Mouse (Mus musculus): ENCODE measurements around the gene Gtf3c5. TPM values are rescaled to one million over a fixed set of nuclear protein-coding genes. Genes with fewer than 3 reads are reported as not detected.

Gtf3c5 gene
- total and polyA plus RNA-seq, 2 experiments from 2014 or later = 12.7 to 14.0 TPM

DNA sequence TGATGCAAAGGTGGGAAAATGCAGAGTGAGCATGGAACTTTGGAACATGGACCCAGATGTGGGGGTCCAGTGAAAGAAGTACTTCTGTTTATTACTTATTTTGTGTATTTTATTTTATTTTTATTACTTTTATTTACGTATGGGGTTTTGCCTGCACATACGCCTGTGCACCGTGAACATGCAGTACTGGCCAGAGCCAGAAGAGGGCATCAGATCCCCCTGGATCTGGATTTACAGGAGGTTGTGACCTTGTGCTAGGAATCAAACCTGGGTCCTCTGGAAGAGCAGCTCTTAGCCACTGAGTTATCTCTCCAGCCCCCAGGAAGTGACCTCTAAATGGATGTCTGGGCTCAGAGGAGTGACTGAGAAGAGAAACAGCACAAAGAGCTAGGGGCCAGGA, 41.3 kb upstream of the Gtf3c5 start:
- 90% methylated on average over 3 of the region's 3 CpGs for WGBS
- no peak for ATAC-seq (ENCODE audit: insufficient read depth, low read depth)

DNA sequence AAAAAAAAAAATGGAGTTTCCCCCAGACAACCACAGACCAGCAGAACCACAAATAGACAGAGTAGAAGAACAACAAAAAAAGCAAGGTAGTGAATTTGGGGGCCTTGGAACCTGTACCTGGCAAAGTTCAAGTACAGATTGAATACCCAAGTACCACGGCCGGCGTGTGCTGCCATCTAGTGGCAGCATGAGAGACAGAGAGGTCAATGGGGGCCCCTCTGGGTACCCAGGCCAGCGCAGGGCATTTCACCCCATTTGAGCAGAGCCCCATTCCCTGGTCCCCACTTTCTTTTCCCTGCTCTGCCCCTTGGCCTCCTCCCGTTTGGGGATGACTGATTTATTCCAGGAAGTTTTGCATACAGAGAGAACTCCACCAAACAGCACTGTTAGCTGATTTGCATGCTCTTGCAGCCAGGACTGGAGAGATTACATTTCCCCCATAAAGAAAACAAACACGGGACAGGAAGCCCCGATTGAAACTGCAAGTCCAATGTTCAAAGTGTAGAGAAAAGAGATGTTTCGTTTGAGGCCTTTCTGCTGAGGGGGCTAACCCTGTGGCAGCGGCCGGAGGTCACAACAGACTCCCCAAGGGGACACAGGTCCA, 39.1 kb upstream of the Gtf3c5 start:
- no peaks in the 10 kb centered on the region for H3K9me3 ChIP-seq (replicated peaks; ENCODE audit: control insufficient read depth, low read length)
- no peak overlapping the region for H3K27ac ChIP-seq (ENCODE audit: low read depth)
- DNase-seq (ENCODE audit: low spot score) = no peak
- no peak for ATAC-seq (ENCODE audit: insufficient read depth, low read depth)
- H3K36me3 ChIP-seq (replicated peaks; ENCODE audit: control insufficient read depth, insufficient read depth, low read length) = no peaks in the 10 kb centered on the region
- peaks cover 32% of the 10 kb centered on the region for H3K27me3 ChIP-seq (ENCODE audit: control insufficient read depth, insufficient read depth, low read length)
- H3K9ac ChIP-seq (replicated peaks; ENCODE audit: low read depth, low read length) = no peak overlapping the region
- TF ChIP-seq EP300 (IDR thresholded peaks at IDR 0.05; ENCODE audit: low read depth) = no peak
- peak; percentile 70 for TF ChIP-seq CTCF (IDR thresholded peaks at IDR 0.05; ENCODE audit: low read depth)
- no peak overlapping the region for H3K4me3 ChIP-seq (ENCODE audit: low read depth, low read length)
- no peak overlapping the region for H3K4me2 ChIP-seq (ENCODE audit: low read depth, low read length)
- H3K4me1 ChIP-seq (ENCODE audit: control insufficient read depth, insufficient read depth) = no peaks in the 10 kb centered on the region
- 15% methylated on average over 10 of the region's 10 CpGs for whole genome bisulfite sequencing

More for the DNA sequence above, 41.3 kb upstream of the Gtf3c5 start:
- no peak overlapping the region for H3K27ac ChIP-seq (ENCODE audit: low read depth)
- H3K4me3 ChIP-seq (ENCODE audit: low read depth, low read length) = no peak overlapping the region
- DNase-seq (ENCODE audit: low spot score) = no peak
- peaks cover 25% of the 10 kb centered on the region for H3K27me3 ChIP-seq (ENCODE audit: control insufficient read depth, insufficient read depth, low read length)
- H3K9me3 ChIP-seq (replicated peaks; ENCODE audit: control insufficient read depth, low read length) = no peaks in the 10 kb centered on the region
- no peaks in the 10 kb centered on the region for H3K4me1 ChIP-seq (ENCODE audit: control insufficient read depth, insufficient read depth)
- H3K36me3 ChIP-seq (replicated peaks; ENCODE audit: control insufficient read depth, insufficient read depth, low read length) = no peaks in the 10 kb centered on the region
- no peak overlapping the region for H3K4me2 ChIP-seq (ENCODE audit: low read depth, low read length)
- H3K9ac ChIP-seq (replicated peaks; ENCODE audit: low read depth, low read length) = no peak overlapping the region
- TF ChIP-seq CTCF (IDR thresholded peaks at IDR 0.05; ENCODE audit: low read depth) (0 out of 2 replicates have a peak, but pooled peaks have one; percentile 7), EP300 (IDR thresholded peaks at IDR 0.05; ENCODE audit: low read depth) (no peak)

DNA sequence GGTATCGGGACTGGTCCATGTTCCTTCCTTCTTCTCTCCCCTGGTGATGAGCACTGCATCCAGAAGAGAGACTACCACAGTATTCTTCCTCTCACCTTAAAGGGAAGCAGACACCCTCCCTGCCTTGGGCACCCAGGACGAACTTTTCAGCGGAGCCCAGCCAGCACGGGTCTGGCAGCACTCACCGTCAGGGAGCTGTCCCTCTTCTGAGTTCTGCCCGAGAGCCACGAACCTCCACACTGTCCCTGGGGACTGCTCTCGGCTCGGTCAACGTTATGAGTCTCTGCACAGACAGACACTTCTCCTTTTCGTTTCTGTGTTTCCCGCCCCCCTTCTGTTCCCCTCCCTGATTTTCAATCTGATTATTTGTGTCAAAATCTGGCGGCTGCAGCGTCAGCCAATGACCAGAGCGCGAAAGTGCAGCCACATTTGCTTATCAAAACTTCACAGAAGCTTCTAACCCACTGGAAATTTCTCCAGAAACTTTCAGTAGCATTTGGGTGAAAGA, 38.2 kb upstream of the Gtf3c5 start, which contains the start of gene Gfi1b:
TSS of gene Gfi1b (minus strand) at position 319 of the 508 bp plus-strand sequence.
- H3K9me3 ChIP-seq (replicated peaks; ENCODE audit: control insufficient read depth, low read length) = no peaks in the 10 kb centered on the region
- H3K27me3 ChIP-seq (ENCODE audit: control insufficient read depth, insufficient read depth, low read length) = peaks cover 32% of the 10 kb centered on the region
- ATAC-seq (ENCODE audit: insufficient read depth, low read depth) (peak; percentile 33; the same call in 1 of the 2 replicates), DNase-seq (ENCODE audit: low spot score) (no peak)
- H3K4me2 ChIP-seq (ENCODE audit: low read depth, low read length) = no peak within 1 kb of the TSS
- H3K4me1 ChIP-seq (ENCODE audit: control insufficient read depth, insufficient read depth) = no peaks in the 10 kb centered on the region
- H3K4me3 ChIP-seq (ENCODE audit: low read depth, low read length) = no peak within 1 kb of the TSS
- TF ChIP-seq CTCF (IDR thresholded peaks at IDR 0.05; ENCODE audit: low read depth) (no peak), EP300 (IDR thresholded peaks at IDR 0.05; ENCODE audit: low read depth) (no peak)
- no peak within 1 kb of the TSS for H3K9ac ChIP-seq (replicated peaks; ENCODE audit: low read depth, low read length)
- WGBS = 5% methylated on average over 16 of the region's 16 CpGs
- H3K27ac ChIP-seq (ENCODE audit: low read depth) = no peak within 1 kb of the TSS
- no peaks in the 10 kb centered on the region for H3K36me3 ChIP-seq (replicated peaks; ENCODE audit: control insufficient read depth, insufficient read depth, low read length)

DNA sequence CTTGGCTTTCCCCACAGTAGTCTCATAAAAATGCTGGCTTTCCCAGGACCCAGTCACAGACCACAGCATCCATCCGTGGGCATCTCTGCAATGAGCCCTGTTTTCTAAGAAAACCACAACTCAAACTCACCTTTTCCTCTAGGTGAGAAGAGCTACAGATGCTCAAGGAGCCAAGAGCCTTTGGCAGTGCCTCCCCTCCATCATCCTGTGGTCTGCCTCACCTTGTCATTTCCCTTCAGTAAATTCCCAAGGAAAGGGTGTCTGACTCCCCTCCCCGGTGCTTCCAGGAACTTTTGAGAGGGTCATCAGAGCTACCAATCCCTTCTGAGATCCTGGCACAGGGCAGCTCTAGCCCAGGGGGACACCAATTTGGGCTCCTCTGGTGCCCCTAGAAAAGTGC, 37.6 kb upstream of the Gtf3c5 start:
- Histone ChIP-seq H3K9ac (replicated peaks; ENCODE audit: low read depth, low read length) (no peak overlapping the region), H3K4me1 (ENCODE audit: control insufficient read depth, insufficient read depth) (no peaks in the 10 kb centered on the region), H3K4me2 (ENCODE audit: low read depth, low read length) (no peak overlapping the region), H3K27ac (ENCODE audit: low read depth) (no peak overlapping the region), H3K27me3 (ENCODE audit: control insufficient read depth, insufficient read depth, low read length) (peaks cover 32% of the 10 kb centered on the region), H3K9me3 (replicated peaks; ENCODE audit: control insufficient read depth, low read length) (no peaks in the 10 kb centered on the region), H3K36me3 (replicated peaks; ENCODE audit: control insufficient read depth, insufficient read depth, low read length) (no peaks in the 10 kb centered on the region), H3K4me3 (ENCODE audit: low read depth, low read length) (no peak overlapping the region)
- 18% methylated on average over 2 of the region's 2 CpGs for WGBS
- no peak for DNase-seq (ENCODE audit: low spot score)
- no peak for TF ChIP-seq EP300 (IDR thresholded peaks at IDR 0.05; ENCODE audit: low read depth)
- no peak for TF ChIP-seq CTCF (IDR thresholded peaks at IDR 0.05; ENCODE audit: low read depth)
- ATAC-seq (ENCODE audit: insufficient read depth, low read depth) = no peak

DNA sequence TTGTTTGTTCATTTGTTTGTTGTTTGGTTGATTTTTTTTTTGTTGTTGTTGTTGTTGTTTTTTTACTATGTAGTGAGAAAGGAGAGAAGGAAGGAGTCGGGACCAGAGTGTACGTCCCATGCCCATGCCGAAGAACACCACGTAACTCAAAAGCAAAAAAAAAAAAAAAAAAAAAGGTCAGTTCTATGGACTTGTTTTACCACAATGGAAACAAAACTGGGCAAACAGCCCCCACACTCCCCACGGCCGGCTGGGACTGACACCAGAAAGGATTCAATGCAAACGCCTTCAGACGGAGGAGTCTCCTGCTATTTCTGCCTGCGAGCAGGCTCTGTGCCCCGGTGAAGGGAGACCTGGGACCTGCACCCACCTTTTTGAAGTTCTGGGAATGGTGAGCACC, 37.0 kb upstream of the Gtf3c5 start:
- H3K27me3 ChIP-seq (ENCODE audit: control insufficient read depth, insufficient read depth, low read length) = peaks cover 32% of the 10 kb centered on the region
- ATAC-seq (ENCODE audit: insufficient read depth, low read depth) = no peak
- no peaks in the 10 kb centered on the region for H3K36me3 ChIP-seq (replicated peaks; ENCODE audit: control insufficient read depth, insufficient read depth, low read length)
- WGBS = 58% methylated on average over 10 of the region's 10 CpGs
- no peak overlapping the region for H3K27ac ChIP-seq (ENCODE audit: low read depth)
- no peaks in the 10 kb centered on the region for H3K4me1 ChIP-seq (ENCODE audit: control insufficient read depth, insufficient read depth)
- no peak overlapping the region for H3K4me3 ChIP-seq (ENCODE audit: low read depth, low read length)
- H3K9me3 ChIP-seq (replicated peaks; ENCODE audit: control insufficient read depth, low read length) = no peaks in the 10 kb centered on the region
- H3K4me2 ChIP-seq (ENCODE audit: low read depth, low read length) = no peak overlapping the region
- no peak for DNase-seq (ENCODE audit: low spot score)
- no peak for TF ChIP-seq EP300 (IDR thresholded peaks at IDR 0.05; ENCODE audit: low read depth)
- no peak for TF ChIP-seq CTCF (IDR thresholded peaks at IDR 0.05; ENCODE audit: low read depth)
- no peak overlapping the region for H3K9ac ChIP-seq (replicated peaks; ENCODE audit: low read depth, low read length)

DNA sequence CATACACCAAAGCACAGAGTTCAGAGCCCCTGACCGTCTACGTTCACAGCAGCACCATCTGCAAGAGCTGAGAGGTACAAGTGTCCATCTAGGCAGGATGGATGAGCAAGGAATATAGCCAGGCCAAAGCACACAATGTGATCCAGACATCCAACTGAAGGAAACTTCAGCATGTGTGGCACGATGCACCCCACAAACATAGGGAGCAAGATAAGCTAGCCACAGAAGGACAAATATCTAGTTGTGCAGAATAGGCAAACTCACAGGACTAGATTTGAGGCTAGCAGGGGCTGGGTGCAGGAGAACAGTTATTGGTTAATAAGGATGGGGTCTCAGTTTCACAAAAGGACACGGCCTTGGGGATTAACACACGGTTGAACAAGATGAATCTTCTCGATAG, 35.8 kb upstream of the Gtf3c5 start:
- WGBS = 82% methylated on average over 6 of the region's 6 CpGs
- no peaks in the 10 kb centered on the region for H3K9me3 ChIP-seq (replicated peaks; ENCODE audit: control insufficient read depth, low read length)
- no peak overlapping the region for H3K9ac ChIP-seq (replicated peaks; ENCODE audit: low read depth, low read length)
- ATAC-seq (ENCODE audit: insufficient read depth, low read depth) (no peak), DNase-seq (ENCODE audit: low spot score) (no peak)
- TF ChIP-seq EP300 (IDR thresholded peaks at IDR 0.05; ENCODE audit: low read depth) (no peak), CTCF (IDR thresholded peaks at IDR 0.05; ENCODE audit: low read depth) (no peak)
- H3K36me3 ChIP-seq (replicated peaks; ENCODE audit: control insufficient read depth, insufficient read depth, low read length) = no peaks in the 10 kb centered on the region
- H3K27ac ChIP-seq (ENCODE audit: low read depth) = no peak overlapping the region
- no peak overlapping the region for H3K4me2 ChIP-seq (ENCODE audit: low read depth, low read length)
- peaks cover 32% of the 10 kb centered on the region for H3K27me3 ChIP-seq (ENCODE audit: control insufficient read depth, insufficient read depth, low read length)
- H3K4me3 ChIP-seq (ENCODE audit: low read depth, low read length) = no peak overlapping the region
- no peaks in the 10 kb centered on the region for H3K4me1 ChIP-seq (ENCODE audit: control insufficient read depth, insufficient read depth)

Data from heart, postnatal 0 days (tissue).